Mouse (Mus musculus) heart, postnatal 0 days (tissue): ENCODE data around the gene Sema3a. TPM values are rescaled to one million over a fixed set of nuclear protein-coding genes. Genes with fewer than 3 reads are reported as not detected.

Experiments used
- ATAC-seq: fragments of 200-750 bp; cut with Nextera tagmentation; 2 replicates; pipeline ENCODE4 v1.8.0; 2017; ENCODE audit warnings: low read depth, moderate number of reproducible peaks, moderate library complexity; ENCODE audit not compliant: insufficient read depth
- DNase-seq: peaks from one replicate; pipeline ENCODE4 v3.0.0-alpha.2; 2016; ENCODE audit warnings: low spot score
- H3K27ac ChIP-seq: fragments of 300-500 bp; sonication (generic); 2 replicates; pipeline ENCODE4 v1.5.1; 2014; ENCODE audit warnings: low read depth, mild to moderate bottlenecking
- H3K27me3 ChIP-seq: fragments of 300-500 bp; sonication (generic); 2 replicates; pipeline ENCODE4 v1.6.1; 2014; ENCODE audit warnings: low read length, mixed read lengths; ENCODE audit not compliant: control insufficient read depth, insufficient read depth
- H3K36me3 ChIP-seq: fragments of 300-500 bp; sonication (generic); replicated peaks from 2 replicates; pipeline ENCODE4 v1.6.1; 2014; ENCODE audit warnings: low read length, mixed read lengths; ENCODE audit not compliant: control insufficient read depth, insufficient read depth
- H3K4me1 ChIP-seq: fragments of 300-500 bp; sonication (generic); 2 replicates; pipeline ENCODE4 v1.6.1; 2014; ENCODE audit warnings: antibody characterized with exemption; ENCODE audit not compliant: control insufficient read depth, insufficient read depth
- H3K4me2 ChIP-seq: fragments of 300-500 bp; sonication (generic); 2 replicates; pipeline ENCODE4 v1.6.1; 2014; ENCODE audit warnings: low read depth, mild to moderate bottlenecking, low read length, moderate library complexity
- H3K4me3 ChIP-seq: fragments of 300-500 bp; sonication (generic); 2 replicates; pipeline ENCODE4 v1.5.1; 2014; ENCODE audit warnings: low read depth, low read length
- H3K9ac ChIP-seq: fragments of 300-500 bp; sonication (generic); replicated peaks from 2 replicates; pipeline ENCODE4 v1.6.1; 2014; ENCODE audit warnings: low read depth, low read length, mixed read lengths
- H3K9me3 ChIP-seq: fragments of 300-500 bp; sonication (generic); replicated peaks from 2 replicates; pipeline ENCODE4 v1.6.1; 2016; ENCODE audit warnings: low read length; ENCODE audit not compliant: control insufficient read depth
- CTCF ChIP-seq: IDR thresholded peaks from 2 replicates; pipeline ENCODE4 v1.5.1; 2016; ENCODE audit warnings: antibody characterized with exemption, control low read depth, low read depth
- EP300 ChIP-seq: IDR thresholded peaks from 2 replicates; pipeline ENCODE4 v1.6.1; 2016; ENCODE audit warnings: antibody characterized with exemption, low read depth
- WGBS: fragments of 180-500 bp; shearing (Covaris S2); extraction: QIAGEN DNeasy Blood & Tissue Kit; methylation state at CpG from one replicate; pipeline ENCODE4 v1.1.7; 2014; 5-methylcytosine and 5-hydroxymethylcytosine counted together
- polyA plus RNA-seq: library from polyadenylated mRNA; unstranded; fragments of >200 nt; fragmentation: Nextera tagmentation; extraction: Ambion mirVana; gene quantifications from 2 replicates; pipeline ENCODE4 v1.2.1, GENCODE M21; 2015
- total RNA-seq: library from RNA; depleted of rRNA; stranded (reverse); fragments of >200 nt; gene quantifications from 2 replicates; pipeline ENCODE4 v1.2.3, GENCODE M21; 2014; ENCODE audit warnings: low replicate concordance

The Sema3a gene
- total and polyA plus RNA-seq, 2 experiments from 2014 or later = 3.6 to 19.0 TPM

- no peak overlapping the region for H3K4me3 ChIP-seq
- no peak for TF ChIP-seq CTCF
- TF ChIP-seq EP300 = no peak
These were observed 404.0 kb downstream of the Sema3a start for GRCm38 (mm10) chr5:13529226-13529625.

GRCm38 (mm10) chr5:13547472-13548209, 422.4 kb downstream of the Sema3a start:
- TF ChIP-seq CTCF (no peak), EP300 (0 out of 2 replicates have a peak, but pooled peaks have one; percentile 32)
- H3K4me3 ChIP-seq = no peak overlapping the region
- no peaks in the 10 kb centered on the region for H3K9me3 ChIP-seq
- peaks cover 26% of the 10 kb centered on the region for H3K4me1 ChIP-seq
- no peaks in the 10 kb centered on the region for H3K27me3 ChIP-seq
- H3K9ac ChIP-seq = no peak overlapping the region
- DNase-seq = peak; percentile 53
- peak overlapping the region; percentile 86 for H3K27ac ChIP-seq
- 16% methylated on average over 2 of the region's 2 CpGs for WGBS
- H3K4me2 ChIP-seq = no peak overlapping the region
- peak; percentile 82 for ATAC-seq
- no peaks in the 10 kb centered on the region for H3K36me3 ChIP-seq

More at GRCm38 (mm10) chr5:13529226-13529625, 404.0 kb downstream of the Sema3a start:
- H3K27ac ChIP-seq = no peak overlapping the region
- 28% methylated on average over 4 of the region's 4 CpGs for WGBS
- no peak overlapping the region for H3K4me2 ChIP-seq
- no peaks in the 10 kb centered on the region for H3K9me3 ChIP-seq
- H3K36me3 ChIP-seq = no peaks in the 10 kb centered on the region
- no peak overlapping the region for H3K9ac ChIP-seq
- ATAC-seq = no peak
- DNase-seq = no peak
- no peaks in the 10 kb centered on the region for H3K27me3 ChIP-seq
- H3K4me1 ChIP-seq = 0 out of 2 replicates have a peak, but pooled peaks cover 4% of the 10 kb centered on the region

GRCm38 (mm10) chr5:13548210-13548554, 423.0 kb downstream of the Sema3a start:
- Histone ChIP-seq H3K27ac (peak overlapping the region; percentile 86), H3K4me1 (peaks cover 26% of the 10 kb centered on the region), H3K9me3 (no peaks in the 10 kb centered on the region), H3K4me2 (no peak overlapping the region), H3K9ac (no peak overlapping the region), H3K4me3 (no peak overlapping the region), H3K36me3 (no peaks in the 10 kb centered on the region), H3K27me3 (no peaks in the 10 kb centered on the region)
- DNase-seq (no peak), ATAC-seq (no peak)
- WGBS = 23% methylated on average over 1 of the region's 1 CpGs
- TF ChIP-seq CTCF (no peak), EP300 (no peak)

- 50% methylated on average over 5 of the region's 5 CpGs for WGBS
- Histone ChIP-seq H3K4me2 (no peak overlapping the region), H3K9me3 (no peaks in the 10 kb centered on the region), H3K36me3 (no peaks in the 10 kb centered on the region), H3K4me3 (no peak overlapping the region), H3K27ac (no peak overlapping the region), H3K9ac (no peak overlapping the region), H3K4me1 (peaks cover 26% of the 10 kb centered on the region), H3K27me3 (no peaks in the 10 kb centered on the region)
- ATAC-seq (no peak), DNase-seq (no peak)
- no peak for TF ChIP-seq EP300
- TF ChIP-seq CTCF = no peak
These were observed 423.9 kb downstream of the Sema3a start for GRCm38 (mm10) chr5:13549080-13549479.

- WGBS = 97% methylated on average over 1 of the region's 1 CpGs
These were observed 425.7 kb downstream of the Sema3a start for GRCm38 (mm10) chr5:13550953-13551352.

More at GRCm38 (mm10) chr5:13550953-13551352, 425.7 kb downstream of the Sema3a start:
- no peak overlapping the region for H3K27ac ChIP-seq
- ATAC-seq (no peak), DNase-seq (no peak)
- H3K4me3 ChIP-seq = no peak overlapping the region
- no peaks in the 10 kb centered on the region for H3K36me3 ChIP-seq
- no peak overlapping the region for H3K4me2 ChIP-seq
- no peak overlapping the region for H3K9ac ChIP-seq
- no peaks in the 10 kb centered on the region for H3K27me3 ChIP-seq
- TF ChIP-seq CTCF (no peak), EP300 (no peak)
- peaks cover 26% of the 10 kb centered on the region for H3K4me1 ChIP-seq
- no peaks in the 10 kb centered on the region for H3K9me3 ChIP-seq
